Mouse (Mus musculus) heart, adult 2 months (tissue): Measurements from ENCODE around the gene Vat1l.

Experiments
- CTCF ChIP-seq: fragments of 200-600 bp; IDR thresholded peaks from 2 replicates; pipeline ENCODE4 v1.8.1; 2022; ENCODE audit warnings: antibody characterized with exemption, mild to moderate bottlenecking, moderate library complexity
- EP300 ChIP-seq: fragments of 200-500 bp; IDR thresholded peaks from 2 replicates; pipeline ENCODE4 v1.6.1; 2011; ENCODE audit warnings: low read depth, low read length, control low read depth; ENCODE audit not compliant: insufficient read depth
- POLR2A ChIP-seq: fragments of 200-500 bp; IDR thresholded peaks from 2 replicates; pipeline ENCODE4 v1.6.1; 2011; ENCODE audit warnings: mild to moderate bottlenecking, low read depth, low read length, control low read depth; ENCODE audit not compliant: insufficient read depth

DNA sequence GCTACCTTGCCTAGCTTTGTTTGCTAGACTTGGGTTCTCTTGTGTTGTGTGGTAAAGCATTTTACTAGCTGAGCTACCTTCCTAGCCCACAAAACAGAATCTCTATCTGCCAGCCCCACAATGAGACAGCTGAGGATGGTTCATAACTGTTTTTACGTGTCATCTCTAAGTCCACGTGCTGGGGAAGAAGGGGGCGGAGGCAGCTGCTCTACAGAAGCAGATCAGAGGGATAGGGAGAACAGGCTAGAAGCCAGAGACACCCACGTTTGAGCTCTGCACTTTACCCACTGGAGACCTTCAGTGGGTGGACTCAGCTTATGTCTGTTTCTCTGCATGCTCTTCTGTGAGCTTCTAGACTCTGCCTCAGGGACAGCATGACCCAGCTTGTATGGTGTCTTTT is 216.1 kb downstream of the Vat1l start:
- TF ChIP-seq POLR2A: no peak
- no peak for TF ChIP-seq CTCF
- no peak for TF ChIP-seq EP300
